Mouse (Mus musculus): Measurements from ENCODE around the gene Txndc12. TPM values are rescaled to one million over a fixed set of nuclear protein-coding genes. Genes with fewer than 3 reads are reported as not detected.

The Txndc12 gene
- polyA plus RNA-seq, 1 experiment: 99.2 TPM

DNA sequence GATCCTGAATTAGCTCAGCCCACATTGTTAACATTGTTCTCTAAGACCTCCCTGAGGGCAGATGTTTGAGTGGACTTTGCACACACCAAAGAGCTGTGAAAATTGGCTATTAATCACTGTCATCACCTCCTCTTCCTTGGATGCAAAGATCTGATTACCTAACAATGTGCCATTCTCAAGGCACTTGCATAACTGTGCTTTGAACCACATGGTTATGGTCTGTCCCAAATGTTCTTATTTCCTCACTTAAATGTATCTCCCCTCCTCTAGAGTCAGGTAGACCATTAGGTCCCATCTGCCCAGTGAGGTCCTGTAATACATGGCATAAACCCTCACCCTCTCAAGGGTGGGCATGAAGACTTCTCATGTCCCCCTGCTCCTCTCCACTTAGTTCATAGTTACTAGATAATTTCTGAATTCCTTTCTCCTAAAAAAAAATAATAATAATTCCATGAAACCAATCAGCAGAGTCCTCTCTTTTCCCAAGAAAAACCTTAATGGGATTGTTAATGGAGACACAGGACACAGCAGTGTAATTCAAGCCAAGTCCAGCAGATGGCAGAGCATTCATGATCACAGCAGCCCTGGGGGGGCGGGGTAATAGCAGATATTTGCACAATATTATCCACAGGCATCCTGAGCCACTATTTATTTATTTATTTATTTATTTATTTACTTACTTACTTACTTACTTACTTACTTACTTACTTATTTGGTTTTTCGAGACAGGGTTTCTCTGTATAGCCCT lies 36.1 kb upstream of the Txndc12 start:
- TF ChIP-seq CTCF (IDR thresholded peaks at IDR 0.05; ENCODE audit: low read depth, low read length): peak; percentile 61
- TF ChIP-seq POLR2A (IDR thresholded peaks at IDR 0.05; ENCODE audit: insufficient read depth, low read length): no peak
- Histone ChIP-seq H3K9ac (ENCODE audit: low read depth, poor library complexity, severe bottlenecking) (no peak overlapping the region), H3K36me3 (ENCODE audit: control insufficient read depth, insufficient read depth, low read length, poor library complexity, severe bottlenecking) (no peaks in the 10 kb centered on the region), H3K27me3 (ENCODE audit: control insufficient read depth, insufficient read depth, low read length, poor library complexity, severe bottlenecking) (no peaks in the 10 kb centered on the region), H3K4me3 (ENCODE audit: low read depth, low read length) (no peak overlapping the region), H3K27ac (ENCODE audit: insufficient read depth, low read length) (no peak overlapping the region), H3K4me1 (ENCODE audit: control insufficient read depth, insufficient read depth, low read length) (no peaks in the 10 kb centered on the region), H3K9me3 (replicated peaks; ENCODE audit: control insufficient read depth, insufficient read depth, low read length, poor library complexity, severe bottlenecking) (no peaks in the 10 kb centered on the region)

DNA sequence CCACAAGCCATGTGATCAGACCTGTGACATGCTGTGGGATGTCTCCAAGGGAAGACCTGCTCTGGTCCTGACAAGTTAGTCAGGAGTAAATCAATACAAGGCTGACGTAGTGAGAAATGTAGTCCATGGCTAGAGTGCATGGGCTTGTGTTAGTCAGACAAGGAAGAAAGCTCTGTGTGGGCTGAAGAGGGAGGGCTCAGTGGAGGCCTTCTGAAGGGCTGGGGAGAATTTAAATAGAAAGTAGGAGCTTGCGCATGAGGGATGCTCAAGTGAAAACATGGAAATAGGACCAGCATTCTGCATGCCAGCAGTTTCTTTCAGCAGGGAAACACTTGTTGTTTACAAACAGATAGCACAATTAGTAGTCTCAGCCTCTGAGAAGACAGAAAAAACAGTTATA lies 30.9 kb upstream of the Txndc12 start:
- no peaks in the 10 kb centered on the region for H3K36me3 ChIP-seq (ENCODE audit: control insufficient read depth, insufficient read depth, low read length, poor library complexity, severe bottlenecking)
- H3K4me3 ChIP-seq (ENCODE audit: low read depth, low read length): no peak overlapping the region
- H3K27me3 ChIP-seq (ENCODE audit: control insufficient read depth, insufficient read depth, low read length, poor library complexity, severe bottlenecking): no peaks in the 10 kb centered on the region
- no peak overlapping the region for H3K9ac ChIP-seq (ENCODE audit: low read depth, poor library complexity, severe bottlenecking)
- H3K4me1 ChIP-seq (ENCODE audit: control insufficient read depth, insufficient read depth, low read length): no peaks in the 10 kb centered on the region
- TF ChIP-seq EP300 (IDR thresholded peaks at IDR 0.05; ENCODE audit: insufficient read depth, low read depth, low read length) (no peak), POLR2A (IDR thresholded peaks at IDR 0.05; ENCODE audit: insufficient read depth, low read length) (no peak), CTCF (IDR thresholded peaks at IDR 0.05; ENCODE audit: low read depth, low read length) (no peak)
- no peaks in the 10 kb centered on the region for H3K9me3 ChIP-seq (replicated peaks; ENCODE audit: control insufficient read depth, insufficient read depth, low read length, poor library complexity, severe bottlenecking)
- no peak overlapping the region for H3K27ac ChIP-seq (ENCODE audit: insufficient read depth, low read length)

DNA sequence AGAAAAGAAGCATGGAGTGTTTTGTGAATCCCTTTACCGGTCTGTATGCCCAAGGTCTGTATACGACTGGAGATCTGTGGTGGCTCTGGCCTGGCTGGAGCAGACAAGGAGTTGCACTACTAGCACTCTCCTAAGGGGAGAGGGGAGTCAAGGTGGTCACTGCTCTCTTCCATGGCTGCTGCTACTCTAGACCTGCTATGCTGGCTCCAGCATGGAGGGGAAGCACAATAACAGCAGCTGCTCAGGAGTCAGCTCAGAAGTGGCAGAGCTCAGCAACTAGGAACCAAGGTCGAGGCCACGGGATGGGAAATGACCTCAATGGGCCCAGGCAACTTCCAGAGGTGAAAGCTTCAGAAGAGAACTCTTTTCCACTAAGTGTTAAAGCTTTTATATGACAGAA lies 23.3 kb upstream of the Txndc12 start:
- no peaks in the 10 kb centered on the region for H3K9me3 ChIP-seq (replicated peaks; ENCODE audit: control insufficient read depth, insufficient read depth, low read length, poor library complexity, severe bottlenecking)
- H3K27ac ChIP-seq (ENCODE audit: insufficient read depth, low read length): no peak overlapping the region
- no peak overlapping the region for H3K4me3 ChIP-seq (ENCODE audit: low read depth, low read length)
- no peaks in the 10 kb centered on the region for H3K4me1 ChIP-seq (ENCODE audit: control insufficient read depth, insufficient read depth, low read length)
- no peaks in the 10 kb centered on the region for H3K27me3 ChIP-seq (ENCODE audit: control insufficient read depth, insufficient read depth, low read length, poor library complexity, severe bottlenecking)
- TF ChIP-seq EP300 (IDR thresholded peaks at IDR 0.05; ENCODE audit: insufficient read depth, low read depth, low read length) (no peak), POLR2A (IDR thresholded peaks at IDR 0.05; ENCODE audit: insufficient read depth, low read length) (no peak), CTCF (IDR thresholded peaks at IDR 0.05; ENCODE audit: low read depth, low read length) (no peak)
- no peak overlapping the region for H3K9ac ChIP-seq (ENCODE audit: low read depth, poor library complexity, severe bottlenecking)
- no peaks in the 10 kb centered on the region for H3K36me3 ChIP-seq (ENCODE audit: control insufficient read depth, insufficient read depth, low read length, poor library complexity, severe bottlenecking)

DNA sequence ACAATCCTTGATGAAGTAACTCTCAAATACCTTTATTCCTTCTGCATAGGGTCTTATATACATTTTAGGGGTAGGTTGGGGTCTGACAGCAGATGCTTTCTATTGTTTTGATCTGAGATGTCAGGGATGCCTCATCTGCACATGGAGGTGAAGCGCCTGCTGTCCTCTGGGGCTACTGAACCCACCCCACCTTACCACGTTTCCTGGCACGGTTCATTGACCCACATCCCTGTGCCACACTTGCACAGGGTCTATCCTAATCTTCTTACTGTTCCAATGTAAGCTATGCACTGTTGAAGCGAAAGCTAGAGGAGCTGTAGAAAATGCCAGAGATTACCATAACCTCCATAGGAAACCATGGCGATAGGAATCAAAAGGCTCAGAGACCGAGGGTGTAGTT lies 22.9 kb upstream of the Txndc12 start:
- no peaks in the 10 kb centered on the region for H3K27me3 ChIP-seq (ENCODE audit: control insufficient read depth, insufficient read depth, low read length, poor library complexity, severe bottlenecking)
- no peak for TF ChIP-seq EP300 (IDR thresholded peaks at IDR 0.05; ENCODE audit: insufficient read depth, low read depth, low read length)
- no peak for TF ChIP-seq POLR2A (IDR thresholded peaks at IDR 0.05; ENCODE audit: insufficient read depth, low read length)
- no peak for TF ChIP-seq CTCF (IDR thresholded peaks at IDR 0.05; ENCODE audit: low read depth, low read length)
- no peaks in the 10 kb centered on the region for H3K36me3 ChIP-seq (ENCODE audit: control insufficient read depth, insufficient read depth, low read length, poor library complexity, severe bottlenecking)
- H3K9me3 ChIP-seq (replicated peaks; ENCODE audit: control insufficient read depth, insufficient read depth, low read length, poor library complexity, severe bottlenecking): no peaks in the 10 kb centered on the region
- H3K27ac ChIP-seq (ENCODE audit: insufficient read depth, low read length): no peak overlapping the region
- no peak overlapping the region for H3K9ac ChIP-seq (ENCODE audit: low read depth, poor library complexity, severe bottlenecking)
- H3K4me1 ChIP-seq (ENCODE audit: control insufficient read depth, insufficient read depth, low read length): no peaks in the 10 kb centered on the region
- H3K4me3 ChIP-seq (ENCODE audit: low read depth, low read length): no peak overlapping the region

DNA sequence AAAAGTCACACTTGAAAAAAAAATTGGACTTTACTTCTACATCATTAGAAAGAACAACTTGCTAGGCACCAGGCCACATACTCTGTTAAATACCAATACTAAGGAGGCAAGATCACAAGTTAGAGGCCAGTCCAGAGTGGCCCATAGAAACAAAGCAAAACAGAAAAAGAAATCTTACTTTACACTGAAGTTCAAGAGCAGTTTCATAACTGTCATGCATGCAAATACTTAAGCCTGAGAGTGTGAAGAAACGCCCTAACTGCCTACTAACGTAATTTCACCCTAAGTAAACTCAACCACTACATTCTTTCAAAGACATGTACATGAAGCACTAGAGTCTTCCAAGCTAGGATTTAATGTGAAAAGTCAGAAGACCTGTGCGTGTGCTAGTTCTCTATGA lies 8.7 kb upstream of the Txndc12 start:
- Histone ChIP-seq H3K36me3 (ENCODE audit: control insufficient read depth, insufficient read depth, low read length, poor library complexity, severe bottlenecking) (peaks cover 53% of the 10 kb centered on the region), H3K27me3 (ENCODE audit: control insufficient read depth, insufficient read depth, low read length, poor library complexity, severe bottlenecking) (no peaks in the 10 kb centered on the region)

DNA sequence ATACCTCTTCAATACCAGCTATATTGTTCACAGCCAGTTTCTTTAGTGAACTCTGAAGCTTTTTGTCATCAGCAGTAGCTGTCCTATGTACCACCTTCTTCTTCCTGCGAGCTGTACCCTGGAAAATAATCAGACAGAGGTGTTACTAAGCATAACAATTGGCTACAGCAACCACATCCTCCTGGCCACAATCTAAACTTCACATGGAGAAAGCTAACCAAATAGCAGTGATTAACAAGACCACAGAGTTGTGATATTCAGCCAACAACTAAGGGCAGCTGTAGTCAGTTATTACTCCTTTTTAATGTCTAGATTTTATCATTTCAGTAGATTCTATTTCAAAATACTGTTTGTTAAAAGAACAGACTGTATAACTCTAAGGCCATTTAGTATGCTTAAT lies 8.3 kb upstream of the Txndc12 start:
- H3K27me3 ChIP-seq (ENCODE audit: control insufficient read depth, insufficient read depth, low read length, poor library complexity, severe bottlenecking): no peaks in the 10 kb centered on the region
- no peak overlapping the region for H3K4me3 ChIP-seq (ENCODE audit: low read depth, low read length)
- H3K9me3 ChIP-seq (replicated peaks; ENCODE audit: control insufficient read depth, insufficient read depth, low read length, poor library complexity, severe bottlenecking): no peaks in the 10 kb centered on the region
- no peak overlapping the region for H3K9ac ChIP-seq (ENCODE audit: low read depth, poor library complexity, severe bottlenecking)
- TF ChIP-seq POLR2A (IDR thresholded peaks at IDR 0.05; ENCODE audit: insufficient read depth, low read length) (no peak), CTCF (IDR thresholded peaks at IDR 0.05; ENCODE audit: low read depth, low read length) (no peak), EP300 (IDR thresholded peaks at IDR 0.05; ENCODE audit: insufficient read depth, low read depth, low read length) (no peak)
- no peak overlapping the region for H3K27ac ChIP-seq (ENCODE audit: insufficient read depth, low read length)
- peaks cover 50% of the 10 kb centered on the region for H3K36me3 ChIP-seq (ENCODE audit: control insufficient read depth, insufficient read depth, low read length, poor library complexity, severe bottlenecking)
- no peaks in the 10 kb centered on the region for H3K4me1 ChIP-seq (ENCODE audit: control insufficient read depth, insufficient read depth, low read length)

More for the DNA sequence above, 8.7 kb upstream of the Txndc12 start:
- H3K4me3 ChIP-seq (ENCODE audit: low read depth, low read length): no peak overlapping the region
- no peaks in the 10 kb centered on the region for H3K9me3 ChIP-seq (replicated peaks; ENCODE audit: control insufficient read depth, insufficient read depth, low read length, poor library complexity, severe bottlenecking)
- no peak overlapping the region for H3K9ac ChIP-seq (ENCODE audit: low read depth, poor library complexity, severe bottlenecking)
- H3K27ac ChIP-seq (ENCODE audit: insufficient read depth, low read length): no peak overlapping the region
- no peak for TF ChIP-seq CTCF (IDR thresholded peaks at IDR 0.05; ENCODE audit: low read depth, low read length)
- TF ChIP-seq POLR2A (IDR thresholded peaks at IDR 0.05; ENCODE audit: insufficient read depth, low read length): no peak
- TF ChIP-seq EP300 (IDR thresholded peaks at IDR 0.05; ENCODE audit: insufficient read depth, low read depth, low read length): no peak
- H3K4me1 ChIP-seq (ENCODE audit: control insufficient read depth, insufficient read depth, low read length): no peaks in the 10 kb centered on the region

Data from ES-Bruce4 (cell line).